Mouse (Mus musculus) macrophage (primary cell): ENCODE data around the gene Sult4a1. TPM values are rescaled to one million over a fixed set of nuclear protein-coding genes. Genes with fewer than 3 reads are reported as not detected.

Source experiments
- H3K27ac ChIP-seq: fragments of 350-480 bp; formaldehyde crosslinking; 2 replicates; pipeline ENCODE4 v1.9.0; 2021
- H3K36me3 ChIP-seq: fragments of 350-480 bp; formaldehyde crosslinking; 2 replicates; pipeline ENCODE4 v1.9.0; 2021; ENCODE audit errors: inconsistent target
- H3K4me3 ChIP-seq: fragments of 350-480 bp; formaldehyde crosslinking; 2 replicates; pipeline ENCODE4 v1.9.0; 2021; ENCODE audit errors: inconsistent target
- H3K79me2 ChIP-seq: fragments of 350-480 bp; formaldehyde crosslinking; 2 replicates; pipeline ENCODE4 v1.9.0; 2021; ENCODE audit errors: inconsistent target
- WGBS: methylation state at CpG from one replicate; pipeline ENCODE4 v1.1.7; 2026; ENCODE audit warnings: inconsistent platforms; ENCODE audit not compliant: missing documents; 5-methylcytosine and 5-hydroxymethylcytosine counted together
- polyA plus RNA-seq: library from polyadenylated mRNA; stranded (reverse); fragments of 250-400 nt; gene quantifications from 3 replicates; pipeline ENCODE4 v1.2.4, GENCODE M21; 2018; ENCODE audit warnings: inconsistent platforms
- total RNA-seq, 78 experiments: library from RNA; depleted of rRNA; stranded (reverse); fragments of 250-400 nt; gene quantifications; 1 replicate in 9 of 78; 2 replicates in 24 of 78; 3 replicates in 43 of 78; 4 replicates in 2 of 78; pipeline ENCODE4 v1.2.4; 2018; ENCODE audit warnings: inconsistent platforms in 56 of 78

Gene Sult4a1
- total RNA-seq (2018; cell fraction: chromatin; rRNA removed) = not detected
- total RNA-seq (2018; cell fraction: cytosol; rRNA removed) = under 1 TPM in 1 of 26 experiments, not detected in 25; 0.15 TPM
- total RNA-seq (2018; cell fraction: nucleus; rRNA removed) = not detected
- not detected in 3 replicates for polyA plus RNA-seq

GRCm38 (mm10) chr15:84105105-84105923 is at the start of gene Sult4a1:
Gene Sult4a1, minus strand, starts transcription at chr15:84105754.
- H3K4me3 ChIP-seq = no peak within 1 kb of the TSS
- H3K27ac ChIP-seq = no peak within 1 kb of the TSS
- H3K36me3 ChIP-seq = no peaks in the 10 kb centered on the region
- no peaks in the 10 kb centered on the region for H3K79me2 ChIP-seq
- 5% methylated on average over 77 of the region's 77 CpGs for WGBS

GRCm38 (mm10) chr15:84140929-84141328 is 35.4 kb upstream of the Sult4a1 start:
- 89% methylated on average over 4 of the region's 5 CpGs for WGBS
- H3K27ac ChIP-seq = no peak overlapping the region
- H3K36me3 ChIP-seq = no peaks in the 10 kb centered on the region
- no peak overlapping the region for H3K4me3 ChIP-seq
- H3K79me2 ChIP-seq = no peaks in the 10 kb centered on the region

- 80% methylated on average over 3 of the region's 3 CpGs for WGBS
Measured at GRCm38 (mm10) chr15:84140109-84140508, 34.6 kb upstream of the Sult4a1 start.

GRCm38 (mm10) chr15:84139592-84140005 is 34.0 kb upstream of the Sult4a1 start:
- Histone ChIP-seq H3K79me2 (no peaks in the 10 kb centered on the region), H3K4me3 (no peak overlapping the region), H3K36me3 (no peaks in the 10 kb centered on the region), H3K27ac (no peak overlapping the region)
- WGBS = 49% methylated on average over 5 of the region's 5 CpGs

More at GRCm38 (mm10) chr15:84140109-84140508, 34.6 kb upstream of the Sult4a1 start:
- Histone ChIP-seq H3K27ac (no peak overlapping the region), H3K4me3 (no peak overlapping the region), H3K79me2 (no peaks in the 10 kb centered on the region), H3K36me3 (no peaks in the 10 kb centered on the region)

GRCm38 (mm10) chr15:84136473-84137415 is 31.2 kb upstream of the Sult4a1 start:
- no peak overlapping the region for H3K4me3 ChIP-seq
- H3K27ac ChIP-seq = no peak overlapping the region
- WGBS = 51% methylated on average over 12 of the region's 12 CpGs

GRCm38 (mm10) chr15:84135472-84135871 is 29.9 kb upstream of the Sult4a1 start:
- no peaks in the 10 kb centered on the region for H3K36me3 ChIP-seq
- no peak overlapping the region for H3K27ac ChIP-seq
- H3K4me3 ChIP-seq = no peak overlapping the region
- H3K79me2 ChIP-seq = no peaks in the 10 kb centered on the region
- 89% methylated on average over 5 of the region's 5 CpGs for WGBS

More at GRCm38 (mm10) chr15:84136473-84137415, 31.2 kb upstream of the Sult4a1 start:
- Histone ChIP-seq H3K36me3 (no peaks in the 10 kb centered on the region), H3K79me2 (no peaks in the 10 kb centered on the region)

GRCm38 (mm10) chr15:84133440-84133839 is 27.9 kb upstream of the Sult4a1 start:
- H3K36me3 ChIP-seq = no peaks in the 10 kb centered on the region
- no peak overlapping the region for H3K27ac ChIP-seq
- H3K79me2 ChIP-seq = no peaks in the 10 kb centered on the region
- H3K4me3 ChIP-seq = no peak overlapping the region
- 59% methylated on average over 4 of the region's 4 CpGs for WGBS

- 90% methylated on average over 7 of the region's 7 CpGs for WGBS
- Histone ChIP-seq H3K4me3 (no peak overlapping the region), H3K27ac (no peak overlapping the region), H3K36me3 (no peaks in the 10 kb centered on the region), H3K79me2 (no peaks in the 10 kb centered on the region)
Measured at GRCm38 (mm10) chr15:84131971-84132370, 26.4 kb upstream of the Sult4a1 start.

GRCm38 (mm10) chr15:84131096-84131786 is 25.7 kb upstream of the Sult4a1 start:
- no peaks in the 10 kb centered on the region for H3K36me3 ChIP-seq
- no peak overlapping the region for H3K4me3 ChIP-seq
- H3K79me2 ChIP-seq = no peaks in the 10 kb centered on the region
- H3K27ac ChIP-seq = no peak overlapping the region
- 69% methylated on average over 16 of the region's 16 CpGs for WGBS

- Histone ChIP-seq H3K36me3 (no peaks in the 10 kb centered on the region), H3K27ac (no peak overlapping the region), H3K79me2 (no peaks in the 10 kb centered on the region), H3K4me3 (no peak overlapping the region)
- 8% methylated on average over 5 of the region's 5 CpGs for WGBS
Measured at GRCm38 (mm10) chr15:84126871-84127270, 21.3 kb upstream of the Sult4a1 start.

- WGBS = 6% methylated on average over 4 of the region's 4 CpGs
- H3K36me3 ChIP-seq = no peaks in the 10 kb centered on the region
- no peak overlapping the region for H3K27ac ChIP-seq
- H3K79me2 ChIP-seq = no peaks in the 10 kb centered on the region
- H3K4me3 ChIP-seq = no peak overlapping the region
Measured at GRCm38 (mm10) chr15:84126447-84126846, 20.9 kb upstream of the Sult4a1 start.

GRCm38 (mm10) chr15:84124086-84124485 is 18.5 kb upstream of the Sult4a1 start:
- no peaks in the 10 kb centered on the region for H3K79me2 ChIP-seq
- no peak overlapping the region for H3K4me3 ChIP-seq
- no peak overlapping the region for H3K27ac ChIP-seq
- WGBS = 90% methylated on average over 6 of the region's 7 CpGs
- no peaks in the 10 kb centered on the region for H3K36me3 ChIP-seq

GRCm38 (mm10) chr15:84123075-84123474 is 17.5 kb upstream of the Sult4a1 start, which contains the start of gene Pnpla5:
Gene Pnpla5, minus strand, starts transcription at chr15:84123175.
- Histone ChIP-seq H3K27ac (no peak within 1 kb of the TSS), H3K4me3 (no peak within 1 kb of the TSS), H3K36me3 (no peaks in the 10 kb centered on the region), H3K79me2 (no peaks in the 10 kb centered on the region)
- WGBS = 94% methylated on average over 8 of the region's 8 CpGs

- H3K79me2 ChIP-seq = no peaks in the 10 kb centered on the region
- no peak overlapping the region for H3K27ac ChIP-seq
- no peaks in the 10 kb centered on the region for H3K36me3 ChIP-seq
- WGBS = 54% methylated on average over 7 of the region's 7 CpGs
- no peak overlapping the region for H3K4me3 ChIP-seq
Measured at GRCm38 (mm10) chr15:84121036-84121435, 15.5 kb upstream of the Sult4a1 start.
